Mouse (Mus musculus) lung, embryonic 16.5 days (tissue): ENCODE measurements around the gene Tacc2. TPM values are rescaled to one million over a fixed set of nuclear protein-coding genes. Genes with fewer than 3 reads are reported as not detected.

Experiments
- ATAC-seq: fragments of 200-750 bp; cut with Nextera tagmentation; 2 replicates; pipeline ENCODE4 v1.8.0; 2017; ENCODE audit warnings: low read depth, mild to moderate bottlenecking, moderate library complexity
- H3K27ac ChIP-seq: fragments of 300-500 bp; sonication (generic); 2 replicates; pipeline ENCODE4 v1.5.1; 2014; ENCODE audit warnings: mild to moderate bottlenecking, control low read depth, low read length
- H3K27me3 ChIP-seq: fragments of 300-500 bp; sonication (generic); 2 replicates; pipeline ENCODE4 v1.6.1; 2014; ENCODE audit warnings: low read depth, low read length, mixed read lengths; ENCODE audit not compliant: control insufficient read depth, insufficient read depth
- H3K36me3 ChIP-seq: fragments of 300-500 bp; sonication (generic); 2 replicates; pipeline ENCODE4 v1.6.1; 2014; ENCODE audit warnings: low read length; ENCODE audit not compliant: control insufficient read depth, insufficient read depth
- H3K4me1 ChIP-seq: fragments of 300-500 bp; sonication (generic); replicated peaks from 2 replicates; pipeline ENCODE4 v1.6.1; 2014; ENCODE audit warnings: low read length, mixed read lengths; ENCODE audit not compliant: control insufficient read depth, insufficient read depth
- H3K4me2 ChIP-seq: fragments of 300-500 bp; sonication (generic); 2 replicates; pipeline ENCODE4 v1.6.1; 2014; ENCODE audit warnings: low read depth, low read length, control low read depth
- H3K4me3 ChIP-seq: fragments of 300-500 bp; sonication (generic); 2 replicates; pipeline ENCODE4 v1.5.1; 2014; ENCODE audit warnings: mild to moderate bottlenecking, low read length, control low read depth
- H3K9ac ChIP-seq: fragments of 300-500 bp; sonication (generic); 2 replicates; pipeline ENCODE4 v1.6.1; 2014; ENCODE audit warnings: low read length, control low read depth
- H3K9me3 ChIP-seq: fragments of 300-500 bp; sonication (generic); 2 replicates; pipeline ENCODE4 v1.6.1; 2016; ENCODE audit warnings: low read length; ENCODE audit not compliant: control insufficient read depth
- whole genome bisulfite sequencing: fragments of 180-500 bp; shearing (Covaris S2); extraction: QIAGEN DNeasy Blood & Tissue Kit; methylation state at CpG from one replicate; pipeline ENCODE4 v1.1.7; 2014; 5-methylcytosine and 5-hydroxymethylcytosine counted together
- polyA plus RNA-seq: library from polyadenylated mRNA; unstranded; fragments of >200 nt; fragmentation: Nextera tagmentation; extraction: Ambion mirVana; gene quantifications from 2 replicates; pipeline ENCODE4 v1.2.1, GENCODE M21; 2015

Gene Tacc2
- polyA plus RNA-seq, 1 experiment from 2014 or later, result 21.7 TPM

- Histone ChIP-seq H3K9me3 (no peaks in the 10 kb centered on the region), H3K4me1 (peaks cover 8% of the 10 kb centered on the region; the same call in 1 of the 2 replicates), H3K4me3 (no peak overlapping the region), H3K36me3 (no peaks in the 10 kb centered on the region), H3K27ac (no peak overlapping the region), H3K27me3 (no peaks in the 10 kb centered on the region), H3K9ac (no peak overlapping the region), H3K4me2 (no peak overlapping the region)
- WGBS, result 83% methylated on average over 8 of the region's 8 CpGs
- ATAC-seq, result no peak
Observed at GRCm38 (mm10) chr7:130803251-130803825, 226.1 kb downstream of the Tacc2 start.

- Histone ChIP-seq H3K36me3 (no peaks in the 10 kb centered on the region), H3K4me1 (peaks cover 15% of the 10 kb centered on the region), H3K9ac (no peak overlapping the region), H3K27ac (no peak overlapping the region), H3K9me3 (no peaks in the 10 kb centered on the region), H3K27me3 (no peaks in the 10 kb centered on the region), H3K4me3 (no peak overlapping the region), H3K4me2 (no peak overlapping the region)
- no peak for ATAC-seq
- WGBS, result 74% methylated on average over 5 of the region's 5 CpGs
Observed at GRCm38 (mm10) chr7:130804991-130805390, 227.8 kb downstream of the Tacc2 start.

- Histone ChIP-seq H3K9me3 (no peaks in the 10 kb centered on the region), H3K4me3 (no peak overlapping the region), H3K4me1 (peaks cover 12% of the 10 kb centered on the region), H3K27me3 (no peaks in the 10 kb centered on the region), H3K27ac (no peak overlapping the region), H3K4me2 (no peak overlapping the region), H3K36me3 (no peaks in the 10 kb centered on the region), H3K9ac (no peak overlapping the region)
- WGBS, result 57% methylated on average over 8 of the region's 8 CpGs
- ATAC-seq, result 0 out of 2 replicates have a peak, but pooled peaks have one; percentile 38
Observed at GRCm38 (mm10) chr7:130807749-130808148, 230.5 kb downstream of the Tacc2 start.

- Histone ChIP-seq H3K9me3 (no peaks in the 10 kb centered on the region), H3K36me3 (no peaks in the 10 kb centered on the region), H3K27me3 (no peaks in the 10 kb centered on the region), H3K4me1 (peaks cover 12% of the 10 kb centered on the region), H3K4me3 (no peak overlapping the region), H3K27ac (peak overlapping the region; percentile 51; the same call in 1 of the 2 replicates), H3K9ac (no peak overlapping the region), H3K4me2 (peak overlapping the region; percentile 24; the same call in 1 of the 2 replicates)
- no peak for ATAC-seq
- 10% methylated on average over 6 of the region's 6 CpGs for WGBS
Observed at GRCm38 (mm10) chr7:130808694-130809093, 231.5 kb downstream of the Tacc2 start.

- no peak overlapping the region for H3K4me2 ChIP-seq
- no peak for ATAC-seq
- 66% methylated on average over 4 of the region's 4 CpGs for WGBS
Observed at GRCm38 (mm10) chr7:130810238-130810637, 233.0 kb downstream of the Tacc2 start.

GRCm38 (mm10) chr7:130812407-130812806, 235.2 kb downstream of the Tacc2 start:
- no peaks in the 10 kb centered on the region for H3K9me3 ChIP-seq
- ATAC-seq, result no peak
- no peak overlapping the region for H3K4me2 ChIP-seq
- H3K27me3 ChIP-seq, result no peaks in the 10 kb centered on the region
- 47% methylated on average over 14 of the region's 16 CpGs for WGBS
- no peak overlapping the region for H3K4me3 ChIP-seq
- H3K27ac ChIP-seq, result no peak overlapping the region
- H3K9ac ChIP-seq, result no peak overlapping the region
- H3K36me3 ChIP-seq, result no peaks in the 10 kb centered on the region
- H3K4me1 ChIP-seq, result peaks cover 12% of the 10 kb centered on the region

More at GRCm38 (mm10) chr7:130810238-130810637, 233.0 kb downstream of the Tacc2 start:
- Histone ChIP-seq H3K4me1 (peaks cover 12% of the 10 kb centered on the region), H3K27me3 (no peaks in the 10 kb centered on the region), H3K9me3 (no peaks in the 10 kb centered on the region), H3K4me3 (no peak overlapping the region), H3K27ac (no peak overlapping the region), H3K36me3 (no peaks in the 10 kb centered on the region), H3K9ac (no peak overlapping the region)

Other genes starting within 250 kb of the Tacc2 start
- 64.7 and 67.1 TPM in 2 replicates for gene Ate1, start 57.1 kb upstream of the Tacc2 start, polyA plus RNA-seq
- 131 and 141 TPM in 2 replicates for gene Nsmce4a, start 4.3 kb upstream of the Tacc2 start, polyA plus RNA-seq
- gene Btbd16, start 196.6 kb downstream of the Tacc2 start, polyA plus RNA-seq, result 0.06 TPM in 1 of 2 replicates, not detected in the other